Mouse (Mus musculus): ENCODE data around the gene Ptcd3. TPM values are rescaled to one million over a fixed set of nuclear protein-coding genes. Genes with fewer than 3 reads are reported as not detected.
A peak's percentile ranks its signal among the peaks of the same experiment; 100 is the strongest.
"Not testable (repeated sequence)": the region's sequence is repeated elsewhere in the genome, so short reads cannot be mapped to it uniquely, and the experiment has no call there.

Gene Ptcd3
- polyA plus RNA-seq, 1 experiment from 2014 or later, result 112 TPM

DNA sequence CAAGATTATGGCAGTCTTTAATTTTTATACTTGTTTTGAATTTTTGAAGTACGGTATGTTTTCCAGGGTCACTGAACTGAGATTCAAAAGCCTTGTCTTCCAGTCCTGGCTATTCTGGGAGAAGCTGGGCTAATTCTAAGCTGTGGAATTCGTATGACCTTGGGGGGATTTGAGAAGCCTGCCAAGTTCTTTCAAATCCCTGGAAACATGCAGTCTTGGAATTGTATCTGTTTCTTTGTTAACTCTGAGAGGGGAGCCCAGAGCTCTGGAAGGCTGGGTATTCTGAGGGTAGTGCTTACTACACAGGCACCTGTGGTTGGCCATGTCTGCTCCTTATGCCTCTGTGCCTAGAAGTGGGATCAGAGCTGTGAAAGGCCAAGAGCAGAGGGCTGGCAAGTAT, 27.2 kb upstream of the Ptcd3 start:
- WGBS, result 23% methylated on average over 2 of the region's 2 CpGs
- no peak for ATAC-seq (ENCODE audit: insufficient number of reproducible peaks, insufficient read depth, low FRiP score, low read depth)
- H3K36me3 ChIP-seq (ENCODE audit: control insufficient read depth, insufficient read depth, low read length), result peaks cover 71% of the 10 kb centered on the region
- peaks cover 20 to 54% of the 10 kb centered on the region in 2 experiments for H3K4me1 ChIP-seq (ENCODE audit: control insufficient read depth in 2 of 2, insufficient read depth in 2 of 2, low read length in 2 of 2)
- no peak overlapping the region for H3K4me2 ChIP-seq (ENCODE audit: low read length)
- no peaks in the 10 kb centered on the region for H3K27me3 ChIP-seq (ENCODE audit: control insufficient read depth, insufficient read depth, low read length)
- peak overlapping the region; percentile 44; the same call in 1 of the 2 replicates for H3K9ac ChIP-seq (ENCODE audit: low read length)
- H3K27ac ChIP-seq (replicated peaks in 1 of 2; ENCODE audit: control insufficient read depth in 1 of 2, insufficient read depth in 1 of 2, low read depth in 2 of 2, low read length in 2 of 2), result peak overlapping the region; percentile 28 to 79
- no peak overlapping the region for H3K4me3 ChIP-seq (ENCODE audit: control insufficient read depth in 1 of 2, insufficient read depth in 1 of 2, low read depth in 1 of 2, low read length in 2 of 2)
- H3K9me3 ChIP-seq (ENCODE audit: control insufficient read depth, low read length), result no peaks in the 10 kb centered on the region

DNA sequence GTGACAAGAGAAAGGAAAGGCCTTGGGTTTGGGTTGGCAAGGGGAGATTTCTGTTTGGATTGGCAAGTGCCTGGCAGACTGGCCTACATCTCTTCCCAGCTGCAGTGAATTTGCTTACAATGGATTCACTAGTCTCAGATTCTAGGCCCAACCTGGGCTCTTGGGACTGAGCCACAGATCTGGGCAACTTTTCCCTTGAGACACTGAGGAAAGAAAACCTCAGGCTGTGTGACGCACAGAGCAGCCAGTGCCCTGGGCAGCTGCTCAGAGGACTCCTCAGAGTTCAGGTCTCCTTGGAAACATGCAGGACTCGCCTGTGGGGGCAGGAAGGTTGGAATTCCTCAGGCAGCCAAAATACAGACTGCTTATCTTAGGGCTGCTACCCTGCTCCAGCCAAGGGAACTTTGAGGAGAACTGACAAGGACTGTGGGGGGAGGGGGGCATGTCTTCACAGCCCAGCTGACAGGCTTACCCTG, 25.6 kb upstream of the Ptcd3 start:
- peak; percentile 76 for ATAC-seq (ENCODE audit: insufficient number of reproducible peaks, insufficient read depth, low FRiP score, low read depth)
- Histone ChIP-seq H3K36me3 (ENCODE audit: control insufficient read depth, insufficient read depth, low read length) (peaks cover 77% of the 10 kb centered on the region), H3K4me2 (ENCODE audit: low read length) (no peak overlapping the region), H3K4me1 (ENCODE audit: control insufficient read depth in 2 of 2, insufficient read depth in 2 of 2, low read length in 2 of 2) (peaks cover 16 to 44% of the 10 kb centered on the region in 2 experiments), H3K27ac (replicated peaks in 1 of 2; ENCODE audit: control insufficient read depth in 1 of 2, insufficient read depth in 1 of 2, low read depth in 2 of 2, low read length in 2 of 2) (peak overlapping the region; percentile 77 to 79), H3K4me3 (ENCODE audit: control insufficient read depth in 1 of 2, insufficient read depth in 1 of 2, low read depth in 1 of 2, low read length in 2 of 2) (no peak overlapping the region), H3K9ac (ENCODE audit: low read length) (peak overlapping the region; percentile 48), H3K9me3 (ENCODE audit: control insufficient read depth, low read length) (no peaks in the 10 kb centered on the region), H3K27me3 (ENCODE audit: control insufficient read depth, insufficient read depth, low read length) (no peaks in the 10 kb centered on the region)
- WGBS, result 15% methylated on average over 2 of the region's 2 CpGs

GRCm38 (mm10) chr6:71932347-71932746, 23.8 kb upstream of the Ptcd3 start:
- WGBS, result 53% methylated on average over 5 of the region's 5 CpGs
- Histone ChIP-seq H3K4me3 (ENCODE audit: control insufficient read depth in 1 of 2, insufficient read depth in 1 of 2, low read depth in 1 of 2, low read length in 2 of 2) (no peak overlapping the region), H3K27me3 (ENCODE audit: control insufficient read depth, insufficient read depth, low read length) (no peaks in the 10 kb centered on the region), H3K4me1 (ENCODE audit: control insufficient read depth in 2 of 2, insufficient read depth in 2 of 2, low read length in 2 of 2) (peaks cover 16 to 44% of the 10 kb centered on the region in 2 experiments), H3K4me2 (ENCODE audit: low read length) (no peak overlapping the region), H3K9me3 (ENCODE audit: control insufficient read depth, low read length) (no peaks in the 10 kb centered on the region), H3K27ac (replicated peaks in 1 of 2; ENCODE audit: control insufficient read depth in 1 of 2, insufficient read depth in 1 of 2, low read depth in 2 of 2, low read length in 2 of 2) (no peak overlapping the region), H3K9ac (ENCODE audit: low read length) (no peak overlapping the region), H3K36me3 (ENCODE audit: control insufficient read depth, insufficient read depth, low read length) (peaks cover 70% of the 10 kb centered on the region)
- ATAC-seq (ENCODE audit: insufficient number of reproducible peaks, insufficient read depth, low FRiP score, low read depth), result no peak

- ATAC-seq (ENCODE audit: insufficient number of reproducible peaks, insufficient read depth, low FRiP score, low read depth), result no peak
- H3K9ac ChIP-seq (ENCODE audit: low read length), result no peak overlapping the region
Observed at GRCm38 (mm10) chr6:71930830-71931437, 22.4 kb upstream of the Ptcd3 start.

GRCm38 (mm10) chr6:71930053-71930452, 21.5 kb upstream of the Ptcd3 start:
- 88% methylated on average over 10 of the region's 10 CpGs for WGBS
- Histone ChIP-seq H3K36me3 (ENCODE audit: control insufficient read depth, insufficient read depth, low read length) (peaks cover 75% of the 10 kb centered on the region), H3K27me3 (ENCODE audit: control insufficient read depth, insufficient read depth, low read length) (no peaks in the 10 kb centered on the region), H3K4me1 (ENCODE audit: control insufficient read depth in 2 of 2, insufficient read depth in 2 of 2, low read length in 2 of 2) (peaks cover 10 to 29% of the 10 kb centered on the region in 2 experiments), H3K27ac (replicated peaks in 1 of 2; ENCODE audit: control insufficient read depth in 1 of 2, insufficient read depth in 1 of 2, low read depth in 2 of 2, low read length in 2 of 2) (no peak overlapping the region), H3K4me2 (ENCODE audit: low read length) (no peak overlapping the region), H3K9ac (ENCODE audit: low read length) (no peak overlapping the region), H3K4me3 (ENCODE audit: control insufficient read depth in 1 of 2, insufficient read depth in 1 of 2, low read depth in 1 of 2, low read length in 2 of 2) (no peak overlapping the region), H3K9me3 (ENCODE audit: control insufficient read depth, low read length) (no peaks in the 10 kb centered on the region)
- ATAC-seq (ENCODE audit: insufficient number of reproducible peaks, insufficient read depth, low FRiP score, low read depth), result no peak

More at GRCm38 (mm10) chr6:71930830-71931437, 22.4 kb upstream of the Ptcd3 start:
- no peaks in the 10 kb centered on the region for H3K9me3 ChIP-seq (ENCODE audit: control insufficient read depth, low read length)
- H3K27ac ChIP-seq (replicated peaks in 1 of 2; ENCODE audit: control insufficient read depth in 1 of 2, insufficient read depth in 1 of 2, low read depth in 2 of 2, low read length in 2 of 2), result no peak overlapping the region
- peaks cover 12 to 38% of the 10 kb centered on the region in 2 experiments for H3K4me1 ChIP-seq (ENCODE audit: control insufficient read depth in 2 of 2, insufficient read depth in 2 of 2, low read length in 2 of 2)
- no peaks in the 10 kb centered on the region for H3K27me3 ChIP-seq (ENCODE audit: control insufficient read depth, insufficient read depth, low read length)
- peaks cover 69% of the 10 kb centered on the region for H3K36me3 ChIP-seq (ENCODE audit: control insufficient read depth, insufficient read depth, low read length)
- H3K4me3 ChIP-seq (ENCODE audit: control insufficient read depth in 1 of 2, insufficient read depth in 1 of 2, low read depth in 1 of 2, low read length in 2 of 2), result no peak overlapping the region
- H3K4me2 ChIP-seq (ENCODE audit: low read length), result no peak overlapping the region
- 77% methylated on average over 12 of the region's 12 CpGs for WGBS

DNA sequence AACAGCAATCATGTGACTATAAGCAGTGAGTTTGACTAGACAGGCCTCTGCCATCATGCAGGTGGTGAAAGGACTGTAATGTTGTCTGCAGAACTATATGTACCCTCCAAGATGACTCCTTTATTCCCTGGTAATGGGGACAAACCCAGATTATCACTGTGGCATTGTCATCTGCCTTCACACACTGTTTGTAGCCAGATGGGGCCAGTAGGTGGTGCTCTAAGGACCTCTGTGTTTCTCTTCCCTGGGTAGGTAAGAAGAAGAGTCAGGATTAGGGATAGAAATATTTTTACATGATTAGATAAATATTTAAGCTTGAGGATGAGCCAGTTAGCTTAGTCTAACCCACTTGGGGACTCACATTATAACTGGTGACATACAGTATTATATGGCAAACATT, 19.4 kb upstream of the Ptcd3 start:
- 0 out of 4 replicates have a peak, but pooled peaks cover 0 to 8% of the 10 kb centered on the region in 2 experiments for H3K4me1 ChIP-seq (ENCODE audit: control insufficient read depth in 2 of 2, insufficient read depth in 2 of 2, low read length in 2 of 2)
- H3K4me3 ChIP-seq (ENCODE audit: control insufficient read depth in 1 of 2, insufficient read depth in 1 of 2, low read depth in 1 of 2, low read length in 2 of 2), result no peak overlapping the region
- no peak overlapping the region for H3K4me2 ChIP-seq (ENCODE audit: low read length)
- H3K9me3 ChIP-seq (ENCODE audit: control insufficient read depth, low read length), result no peaks in the 10 kb centered on the region
- no peak overlapping the region for H3K27ac ChIP-seq (replicated peaks in 1 of 2; ENCODE audit: control insufficient read depth in 1 of 2, insufficient read depth in 1 of 2, low read depth in 2 of 2, low read length in 2 of 2)
- ATAC-seq (ENCODE audit: insufficient number of reproducible peaks, insufficient read depth, low FRiP score, low read depth), result no peak
- H3K9ac ChIP-seq (ENCODE audit: low read length), result no peak overlapping the region
- peaks cover 84% of the 10 kb centered on the region for H3K36me3 ChIP-seq (ENCODE audit: control insufficient read depth, insufficient read depth, low read length)
- H3K27me3 ChIP-seq (ENCODE audit: control insufficient read depth, insufficient read depth, low read length), result no peaks in the 10 kb centered on the region

- H3K4me2 ChIP-seq (ENCODE audit: low read length); H3K9me3 ChIP-seq (ENCODE audit: control insufficient read depth, low read length); H3K27ac ChIP-seq (replicated peaks in 1 of 2; ENCODE audit: control insufficient read depth in 1 of 2, insufficient read depth in 1 of 2, low read depth in 2 of 2, low read length in 2 of 2); H3K4me3 ChIP-seq (ENCODE audit: control insufficient read depth in 1 of 2, insufficient read depth in 1 of 2, low read depth in 1 of 2, low read length in 2 of 2); H3K9ac ChIP-seq (ENCODE audit: low read length); H3K4me1 ChIP-seq (ENCODE audit: control insufficient read depth in 2 of 2, insufficient read depth in 2 of 2, low read length in 2 of 2); ATAC-seq (ENCODE audit: insufficient number of reproducible peaks, insufficient read depth, low FRiP score, low read depth); H3K27me3 ChIP-seq (ENCODE audit: control insufficient read depth, insufficient read depth, low read length): not testable (repeated sequence)
- H3K36me3 ChIP-seq (ENCODE audit: control insufficient read depth, insufficient read depth, low read length), result peaks cover 84% of the 10 kb centered on the region
- 80% methylated on average over 5 of the region's 5 CpGs for WGBS
Observed at GRCm38 (mm10) chr6:71925233-71925632, 16.7 kb upstream of the Ptcd3 start.

DNA sequence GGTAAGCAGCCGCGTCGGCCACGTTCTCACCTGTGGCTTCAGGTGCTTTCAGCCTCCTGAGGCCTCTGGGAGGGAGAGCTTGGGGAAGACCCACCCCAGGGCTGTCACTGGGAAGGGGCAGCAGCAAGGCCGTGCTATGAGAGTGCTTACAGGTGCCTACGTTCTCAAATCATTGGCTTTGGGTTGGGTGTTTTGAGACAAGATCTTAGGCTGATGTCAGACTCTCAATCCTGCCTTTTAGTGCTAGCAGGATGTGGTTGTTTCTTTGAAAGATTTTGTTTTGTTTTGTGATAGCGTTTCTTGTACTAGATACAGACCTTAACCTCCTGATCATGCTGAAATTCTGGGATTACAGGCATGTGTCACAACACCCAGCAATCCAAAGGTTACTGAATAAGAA, 12.2 kb upstream of the Ptcd3 start:
- 91% methylated on average over 7 of the region's 7 CpGs for WGBS
- no peak overlapping the region for H3K9ac ChIP-seq (ENCODE audit: low read length)
- no peak overlapping the region for H3K27ac ChIP-seq (replicated peaks in 1 of 2; ENCODE audit: control insufficient read depth in 1 of 2, insufficient read depth in 1 of 2, low read depth in 2 of 2, low read length in 2 of 2)
- H3K27me3 ChIP-seq (ENCODE audit: control insufficient read depth, insufficient read depth, low read length), result no peaks in the 10 kb centered on the region
- no peaks in the 10 kb centered on the region for H3K4me1 ChIP-seq (ENCODE audit: control insufficient read depth in 2 of 2, insufficient read depth in 2 of 2, low read length in 2 of 2)
- no peak overlapping the region for H3K4me2 ChIP-seq (ENCODE audit: low read length)
- no peaks in the 10 kb centered on the region for H3K9me3 ChIP-seq (ENCODE audit: control insufficient read depth, low read length)
- H3K36me3 ChIP-seq (ENCODE audit: control insufficient read depth, insufficient read depth, low read length), result peaks cover 93% of the 10 kb centered on the region
- no peak overlapping the region for H3K4me3 ChIP-seq (ENCODE audit: control insufficient read depth in 1 of 2, insufficient read depth in 1 of 2, low read depth in 1 of 2, low read length in 2 of 2)
- ATAC-seq (ENCODE audit: insufficient number of reproducible peaks, insufficient read depth, low FRiP score, low read depth), result no peak

Measured in heart, embryonic 14.5 days (tissue).